Mouse (Mus musculus): ENCODE measurements around the gene Shq1. TPM values are rescaled to one million over a fixed set of nuclear protein-coding genes. Genes with fewer than 3 reads are reported as not detected.

The Shq1 gene
- polyA plus RNA-seq, 2 experiments, result 9.5 to 12.3 TPM

GRCm38 (mm10) chr6:100620411-100620810, 50.5 kb downstream of the Shq1 start:
- no peaks in the 10 kb centered on the region for H3K27me3 ChIP-seq (ENCODE audit: control insufficient read depth, insufficient read depth, low read length)
- WGBS, result 68% methylated on average over 3 of the region's 3 CpGs
- no peak overlapping the region for H3K4me3 ChIP-seq (replicated peaks; ENCODE audit: low read length)
- H3K36me3 ChIP-seq (ENCODE audit: control insufficient read depth, insufficient read depth, low read length), result 0 out of 2 replicates have a peak, but pooled peaks cover 3% of the 10 kb centered on the region
- no peak overlapping the region for H3K9ac ChIP-seq (ENCODE audit: low read depth, low read length, severe bottlenecking)
- H3K27ac ChIP-seq (replicated peaks; ENCODE audit: low read depth, low read length), result no peak overlapping the region
- DNase-seq (ENCODE audit: low spot score), result peak; percentile 42
- no peaks in the 10 kb centered on the region for H3K4me1 ChIP-seq (ENCODE audit: control insufficient read depth, insufficient read depth, low read length)
- no peak; the same call in 1 of the 2 replicates for ATAC-seq (ENCODE audit: low FRiP score, low read depth)
- TF ChIP-seq POLR2A (IDR thresholded peaks at IDR 0.05; ENCODE audit: borderline replicate concordance, extremely low read depth, insufficient read depth, insufficient read length), result no peak
- no peaks in the 10 kb centered on the region for H3K9me3 ChIP-seq (ENCODE audit: control insufficient read depth, low read length)
- H3K4me2 ChIP-seq (replicated peaks; ENCODE audit: low read depth, low read length, severe bottlenecking), result no peak overlapping the region

- Histone ChIP-seq H3K36me3 (ENCODE audit: control insufficient read depth, insufficient read depth, low read length) (no peaks in the 10 kb centered on the region), H3K4me1 (ENCODE audit: control insufficient read depth, insufficient read depth, low read length) (no peaks in the 10 kb centered on the region), H3K27me3 (ENCODE audit: control insufficient read depth, insufficient read depth, low read length) (no peaks in the 10 kb centered on the region), H3K27ac (replicated peaks; ENCODE audit: low read depth, low read length) (no peak overlapping the region), H3K4me3 (replicated peaks; ENCODE audit: low read length) (no peak overlapping the region), H3K9me3 (ENCODE audit: control insufficient read depth, low read length) (no peaks in the 10 kb centered on the region), H3K4me2 (replicated peaks; ENCODE audit: low read depth, low read length, severe bottlenecking) (no peak overlapping the region), H3K9ac (ENCODE audit: low read depth, low read length, severe bottlenecking) (no peak overlapping the region)
- WGBS, result 90% methylated on average over 7 of the region's 7 CpGs
- no peak for DNase-seq (ENCODE audit: low spot score)
- ATAC-seq (ENCODE audit: low FRiP score, low read depth), result no peak
- no peak for TF ChIP-seq POLR2A (IDR thresholded peaks at IDR 0.05; ENCODE audit: borderline replicate concordance, extremely low read depth, insufficient read depth, insufficient read length)
Observed at GRCm38 (mm10) chr6:100619309-100619708, 51.6 kb downstream of the Shq1 start.

DNA sequence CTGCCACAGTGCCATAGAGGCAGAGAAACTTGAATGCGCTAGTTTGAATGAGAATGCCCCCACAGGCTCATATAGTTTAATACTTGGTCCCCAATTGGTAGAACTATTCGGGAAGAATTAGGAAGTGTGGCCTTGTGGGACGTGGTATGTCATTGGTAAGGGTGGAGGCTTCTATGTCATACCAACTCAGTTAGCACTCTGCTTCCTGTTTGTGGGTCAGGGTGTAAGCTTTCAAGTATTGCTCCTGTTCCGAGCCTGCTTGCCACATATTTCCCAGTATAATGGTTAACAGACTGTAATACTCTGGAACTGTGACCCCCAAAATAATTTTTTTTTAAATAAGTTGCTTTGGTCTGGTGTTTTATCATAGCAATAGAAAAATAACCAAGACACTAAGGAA, 54.8 kb downstream of the Shq1 start:
- ATAC-seq (ENCODE audit: low FRiP score, low read depth) (no peak), DNase-seq (ENCODE audit: low spot score) (no peak)
- TF ChIP-seq POLR2A (IDR thresholded peaks at IDR 0.05; ENCODE audit: borderline replicate concordance, extremely low read depth, insufficient read depth, insufficient read length), result no peak
- no peaks in the 10 kb centered on the region for H3K27me3 ChIP-seq (ENCODE audit: control insufficient read depth, insufficient read depth, low read length)
- 88% methylated on average over 4 of the region's 4 CpGs for WGBS
- H3K4me2 ChIP-seq (replicated peaks; ENCODE audit: low read depth, low read length, severe bottlenecking), result no peak overlapping the region
- no peak overlapping the region for H3K27ac ChIP-seq (replicated peaks; ENCODE audit: low read depth, low read length)
- no peak overlapping the region for H3K9ac ChIP-seq (ENCODE audit: low read depth, low read length, severe bottlenecking)
- H3K4me1 ChIP-seq (ENCODE audit: control insufficient read depth, insufficient read depth, low read length), result no peaks in the 10 kb centered on the region
- H3K9me3 ChIP-seq (ENCODE audit: control insufficient read depth, low read length), result no peaks in the 10 kb centered on the region
- H3K36me3 ChIP-seq (ENCODE audit: control insufficient read depth, insufficient read depth, low read length), result no peaks in the 10 kb centered on the region
- no peak overlapping the region for H3K4me3 ChIP-seq (replicated peaks; ENCODE audit: low read length)

- TF ChIP-seq POLR2A (IDR thresholded peaks at IDR 0.05; ENCODE audit: borderline replicate concordance, extremely low read depth, insufficient read depth, insufficient read length), result no peak
- Histone ChIP-seq H3K4me2 (replicated peaks; ENCODE audit: low read depth, low read length, severe bottlenecking) (no peak overlapping the region), H3K4me3 (replicated peaks; ENCODE audit: low read length) (no peak overlapping the region), H3K27ac (replicated peaks; ENCODE audit: low read depth, low read length) (no peak overlapping the region), H3K4me1 (ENCODE audit: control insufficient read depth, insufficient read depth, low read length) (no peaks in the 10 kb centered on the region), H3K9ac (ENCODE audit: low read depth, low read length, severe bottlenecking) (no peak overlapping the region), H3K9me3 (ENCODE audit: control insufficient read depth, low read length) (no peaks in the 10 kb centered on the region), H3K27me3 (ENCODE audit: control insufficient read depth, insufficient read depth, low read length) (no peaks in the 10 kb centered on the region), H3K36me3 (ENCODE audit: control insufficient read depth, insufficient read depth, low read length) (no peaks in the 10 kb centered on the region)
- WGBS, result 54% methylated on average over 6 of the region's 6 CpGs
- ATAC-seq (ENCODE audit: low FRiP score, low read depth), result no peak
- no peak for DNase-seq (ENCODE audit: low spot score)
Observed at GRCm38 (mm10) chr6:100613593-100614267, 57.2 kb downstream of the Shq1 start.

GRCm38 (mm10) chr6:100610897-100611575, 59.9 kb downstream of the Shq1 start:
- no peaks in the 10 kb centered on the region for H3K27me3 ChIP-seq (ENCODE audit: control insufficient read depth, insufficient read depth, low read length)
- no peak overlapping the region for H3K9ac ChIP-seq (ENCODE audit: low read depth, low read length, severe bottlenecking)
- ATAC-seq (ENCODE audit: low FRiP score, low read depth) (no peak), DNase-seq (ENCODE audit: low spot score) (no peak)
- no peaks in the 10 kb centered on the region for H3K9me3 ChIP-seq (ENCODE audit: control insufficient read depth, low read length)
- H3K36me3 ChIP-seq (ENCODE audit: control insufficient read depth, insufficient read depth, low read length), result no peaks in the 10 kb centered on the region
- no peaks in the 10 kb centered on the region for H3K4me1 ChIP-seq (ENCODE audit: control insufficient read depth, insufficient read depth, low read length)
- no peak overlapping the region for H3K4me2 ChIP-seq (replicated peaks; ENCODE audit: low read depth, low read length, severe bottlenecking)
- H3K27ac ChIP-seq (replicated peaks; ENCODE audit: low read depth, low read length), result no peak overlapping the region
- TF ChIP-seq POLR2A (IDR thresholded peaks at IDR 0.05; ENCODE audit: borderline replicate concordance, extremely low read depth, insufficient read depth, insufficient read length), result no peak
- WGBS, result 92% methylated on average over 7 of the region's 7 CpGs
- no peak overlapping the region for H3K4me3 ChIP-seq (replicated peaks; ENCODE audit: low read length)
